Mouse (Mus musculus) cerebellum, adult 18-20 months (tissue): ENCODE measurements at regions not wholly inside any gene's neighbourhood (a gene's known extent, or its start where the extent isn't known, plus 50 kb on each side); places are given as distances from the start of the nearest gene placed in this dataset.

Experiments used
- DNase-seq, 2 experiments: peaks; one replicate each; pipeline ENCODE4 v3.0.0; 2021

- DNase-seq, result no peak
Measured at GRCm38 (mm10) chr3:115655020-115655419, 59.9 kb downstream of the S1pr1 start.

- no peak for DNase-seq
Measured at GRCm38 (mm10) chr3:115652236-115652635, 62.6 kb downstream of the S1pr1 start.

GRCm38 (mm10) chr3:115649338-115650117, 65.3 kb downstream of the S1pr1 start:
- DNase-seq, result no peak

- no peak for DNase-seq
Measured at GRCm38 (mm10) chr3:115646993-115647392, 67.9 kb downstream of the S1pr1 start.

- DNase-seq, result no peak
Measured at GRCm38 (mm10) chr3:115644307-115644706, 70.6 kb downstream of the S1pr1 start.

- peak; percentile 79 to 81 for DNase-seq
Measured at GRCm38 (mm10) chr3:115642846-115643260, 72.0 kb downstream of the S1pr1 start.

GRCm38 (mm10) chr3:115642001-115642845, 72.6 kb downstream of the S1pr1 start:
- peak in 1 of 2 experiments; percentile 16 for DNase-seq

- no peak for DNase-seq
Measured at GRCm38 (mm10) chr3:115641411-115641810, 73.5 kb downstream of the S1pr1 start.

GRCm38 (mm10) chr3:115635487-115635886, 79.4 kb downstream of the S1pr1 start:
- no peak for DNase-seq

- no peak for DNase-seq
Measured at GRCm38 (mm10) chr3:115635081-115635480, 79.8 kb downstream of the S1pr1 start.

- no peak for DNase-seq
Measured at GRCm38 (mm10) chr3:115632417-115632743, 82.5 kb downstream of the S1pr1 start.

- no peak for DNase-seq
Measured at GRCm38 (mm10) chr3:115631573-115632416, 83.1 kb downstream of the S1pr1 start.

GRCm38 (mm10) chr3:115622920-115623319, 92.0 kb downstream of the S1pr1 start:
- DNase-seq, result no peak

- DNase-seq, result no peak
Measured at GRCm38 (mm10) chr3:115622300-115622699, 92.6 kb downstream of the S1pr1 start.

- DNase-seq, result no peak
Measured at GRCm38 (mm10) chr3:115619970-115620369, 94.9 kb downstream of the S1pr1 start.

- DNase-seq, result peak; percentile 42 to 59
Measured at GRCm38 (mm10) chr3:115615994-115616598, 98.8 kb downstream of the S1pr1 start.

GRCm38 (mm10) chr3:115612859-115613258, 102.0 kb downstream of the S1pr1 start:
- no peak for DNase-seq

- DNase-seq, result no peak
Measured at GRCm38 (mm10) chr3:115608087-115608486, 106.8 kb downstream of the S1pr1 start.

GRCm38 (mm10) chr3:115604734-115605279, 110.1 kb downstream of the S1pr1 start:
- DNase-seq, result no peak

GRCm38 (mm10) chr3:115604267-115604666, 110.6 kb downstream of the S1pr1 start:
- no peak for DNase-seq

GRCm38 (mm10) chr3:115603803-115604202, 111.1 kb downstream of the S1pr1 start:
- DNase-seq, result no peak

GRCm38 (mm10) chr3:115599281-115599680, 115.6 kb downstream of the S1pr1 start:
- no peak for DNase-seq
